11 mouse cellular contexts compared by ENCODE assay signal in the genomic region with DNA sequence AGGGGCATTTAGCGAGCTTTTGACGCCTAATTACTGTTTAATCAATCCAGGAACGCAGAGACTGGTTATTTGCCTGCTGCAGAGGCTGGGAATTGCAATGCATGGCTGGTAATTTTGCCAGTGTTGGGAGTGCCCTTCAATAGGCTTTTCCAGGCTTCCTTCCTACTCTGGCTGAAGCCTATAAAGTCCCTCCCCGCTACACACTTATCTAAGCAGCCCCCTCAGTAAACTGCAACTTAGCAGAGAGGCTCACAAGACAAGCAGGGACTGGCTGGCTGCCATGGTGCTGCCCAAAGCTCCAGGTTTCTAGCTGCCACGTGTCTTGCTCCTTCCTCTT. TPM values are rescaled to one million over a fixed set of nuclear protein-coding genes. Genes with fewer than 3 reads are reported as not detected.
DNase-seq lines count a peak whose midpoint lies in the region; ATAC-seq and TF ChIP-seq lines count a peak whose summit lies in the region.
"Had no signal": no experiment of that assay in that cellular context is flagged by ENCODE, and none has a peak within 500 bp of the region (broad histone marks: within the 10 kb centered on the region; RNA-seq: fewer than 3 reads in every experiment).

No protein-coding gene starts in this region.

- no peak for TF ChIP-seq POLR2A in brain, embryonic 14.5 days (IDR thresholded peaks at IDR 0.05; ENCODE audit: borderline replicate concordance, extremely low read depth, insufficient read depth, insufficient read length, poor library complexity, severe bottlenecking)

- H3K9me3 ChIP-seq in forebrain, embryonic 10.5 days, result no peaks in the 10 kb centered on the region
- no peaks in the 10 kb centered on the region for H3K9me3 ChIP-seq in forebrain, embryonic 11.5 days (ENCODE audit: control insufficient read depth, low read length)
- H3K9me3 ChIP-seq in lung, embryonic 14.5 days (ENCODE audit: low read depth, low read length), result no peaks in the 10 kb centered on the region
- H3K9me3 ChIP-seq: midbrain, embryonic 10.5 days had no signal

- peaks cover 41% of the 10 kb centered on the region for H3K4me1 ChIP-seq in forebrain, embryonic 10.5 days
- H3K4me1 ChIP-seq in forebrain, embryonic 11.5 days (replicated peaks; ENCODE audit: control insufficient read depth, insufficient read depth, low read length), result peaks cover 10% of the 10 kb centered on the region; the same call in 1 of the 2 replicates
- peaks cover 22% of the 10 kb centered on the region for H3K4me1 ChIP-seq in lung, embryonic 14.5 days (ENCODE audit: insufficient read depth)

- no peak for TF ChIP-seq CTCF in lung, embryonic 14.5 days (IDR thresholded peaks at IDR 0.05; ENCODE audit: low read depth)
- TF ChIP-seq CTCF in brain, embryonic 14.5 days (IDR thresholded peaks at IDR 0.05; ENCODE audit: borderline replicate concordance, extremely low read depth, insufficient read depth, insufficient read length), result no peak

- H3K4me2 ChIP-seq in forebrain, embryonic 11.5 days (ENCODE audit: low read depth, low read length, severe bottlenecking), result no peak overlapping the region
- no peak overlapping the region for H3K4me2 ChIP-seq in lung, embryonic 14.5 days

- ATAC-seq in forebrain, embryonic 11.5 days (replicated peaks; ENCODE audit: low FRiP score), result no peak
- peak; percentile 15; the same call in 1 of the 2 replicates for ATAC-seq in lung, embryonic 14.5 days (ENCODE audit: insufficient read depth)
- ATAC-seq: intestine, embryonic 16.5 days had no signal

- DNase-seq in forebrain, embryonic 10.5 days (ENCODE audit: extremely low spot score, low spot score), result no peak
- no peak for DNase-seq in forebrain, embryonic 11.5 days (ENCODE audit: low spot score)
- DNase-seq in lung, embryonic 14.5 days, result peak; percentile 63
- DNase-seq in lung, postnatal 25 days (ENCODE audit: low spot score), result no peak
- peak; percentile 91 for DNase-seq in brain, embryonic 14.5 days (ENCODE audit: low read depth)
- peak; percentile 35 for DNase-seq in lung, postnatal 36 days
- no peak for DNase-seq in cerebellum, adult 8-10 months
- no peak for DNase-seq in urinary bladder, adult 2 months (ENCODE audit: low spot score)
- DNase-seq: cerebellum, adult 18-20 months had no signal

- WGBS in forebrain, embryonic 10.5 days, result 23% methylated on average over 5 of the region's 5 CpGs
- WGBS in forebrain, embryonic 11.5 days, result 10% methylated on average over 5 of the region's 5 CpGs
- 15% methylated on average over 5 of the region's 5 CpGs for WGBS in lung, embryonic 14.5 days

- peak overlapping the region; percentile 51 for H3K27ac ChIP-seq in forebrain, embryonic 10.5 days
- H3K27ac ChIP-seq in forebrain, embryonic 11.5 days (ENCODE audit: low read depth, low read length), result no peak overlapping the region
- H3K27ac ChIP-seq in lung, embryonic 14.5 days (ENCODE audit: low read depth), result peak overlapping the region; percentile 69; the same call in 1 of the 2 replicates
- H3K27ac ChIP-seq: midbrain, embryonic 10.5 days had no signal

- no peak overlapping the region for H3K9ac ChIP-seq in forebrain, embryonic 11.5 days (ENCODE audit: low read length)
- H3K9ac ChIP-seq in lung, embryonic 14.5 days, result peak overlapping the region; percentile 4; the same call in 1 of the 2 replicates

- H3K4me3 ChIP-seq in forebrain, embryonic 10.5 days, result no peak overlapping the region
- H3K4me3 ChIP-seq in forebrain, embryonic 11.5 days (ENCODE audit: low read depth, low read length), result no peak overlapping the region
- H3K4me3 ChIP-seq in lung, embryonic 14.5 days (ENCODE audit: low read depth, low read length), result no peak overlapping the region
- H3K4me3 ChIP-seq: midbrain, embryonic 10.5 days had no signal

- H3K27me3 ChIP-seq in forebrain, embryonic 10.5 days (ENCODE audit: poor library complexity, severe bottlenecking), result peaks cover 31% of the 10 kb centered on the region
- no peaks in the 10 kb centered on the region for H3K27me3 ChIP-seq in forebrain, embryonic 11.5 days (ENCODE audit: control insufficient read depth, insufficient read depth, low read length)
- no peaks in the 10 kb centered on the region for H3K27me3 ChIP-seq in lung, embryonic 14.5 days (ENCODE audit: insufficient read depth, low read length)

- H3K36me3 ChIP-seq in forebrain, embryonic 10.5 days (replicated peaks), result no peaks in the 10 kb centered on the region
- no peaks in the 10 kb centered on the region for H3K36me3 ChIP-seq in forebrain, embryonic 11.5 days (ENCODE audit: control insufficient read depth, insufficient read depth, low read length)
- H3K36me3 ChIP-seq in lung, embryonic 14.5 days (ENCODE audit: insufficient read depth), result no peaks in the 10 kb centered on the region
- H3K36me3 ChIP-seq: midbrain, embryonic 10.5 days had no signal

RNA-seq across cellular contexts. Expression of a gene that starts 26.1 kb away (rescaled TPM):
- polyA plus RNA-seq in forebrain, embryonic 10.5 days (2016; fragmentation: Nextera tagmentation; extraction: Ambion mirVana), result 6.2 and 6.4 TPM in 2 replicates
- 8.3 and 8.8 TPM in 2 replicates for polyA plus RNA-seq in forebrain, embryonic 11.5 days (2014; fragmentation: Nextera tagmentation; extraction: Ambion mirVana)
- 10.9 and 11.3 TPM in 2 replicates for polyA plus RNA-seq in lung, embryonic 14.5 days (2014; fragmentation: Nextera tagmentation; extraction: Ambion mirVana)
- polyA plus RNA-seq in brain, embryonic 14.5 days (2012; rRNA removed), result 18.8 and 34.6 TPM in 2 replicates
- 16.7 and 21.2 TPM in 2 replicates for polyA plus RNA-seq in urinary bladder, adult 2 months (2012; rRNA removed)

Comparison
In these comparisons a context has a peak if more than half of its experiments do, and no peak if none do; other contexts are left out.
1. DNase-seq: peak in lung, embryonic 14.5 days (single experiment), brain, embryonic 14.5 days (single experiment) and lung, postnatal 36 days (single experiment); none in forebrain, embryonic 10.5 days (single experiment), forebrain, embryonic 11.5 days (single experiment), lung, postnatal 25 days (single experiment), cerebellum, adult 8-10 months (single experiment) and urinary bladder, adult 2 months (single experiment).